12 mouse cellular contexts compared by ENCODE assay signal in the genomic region with DNA sequence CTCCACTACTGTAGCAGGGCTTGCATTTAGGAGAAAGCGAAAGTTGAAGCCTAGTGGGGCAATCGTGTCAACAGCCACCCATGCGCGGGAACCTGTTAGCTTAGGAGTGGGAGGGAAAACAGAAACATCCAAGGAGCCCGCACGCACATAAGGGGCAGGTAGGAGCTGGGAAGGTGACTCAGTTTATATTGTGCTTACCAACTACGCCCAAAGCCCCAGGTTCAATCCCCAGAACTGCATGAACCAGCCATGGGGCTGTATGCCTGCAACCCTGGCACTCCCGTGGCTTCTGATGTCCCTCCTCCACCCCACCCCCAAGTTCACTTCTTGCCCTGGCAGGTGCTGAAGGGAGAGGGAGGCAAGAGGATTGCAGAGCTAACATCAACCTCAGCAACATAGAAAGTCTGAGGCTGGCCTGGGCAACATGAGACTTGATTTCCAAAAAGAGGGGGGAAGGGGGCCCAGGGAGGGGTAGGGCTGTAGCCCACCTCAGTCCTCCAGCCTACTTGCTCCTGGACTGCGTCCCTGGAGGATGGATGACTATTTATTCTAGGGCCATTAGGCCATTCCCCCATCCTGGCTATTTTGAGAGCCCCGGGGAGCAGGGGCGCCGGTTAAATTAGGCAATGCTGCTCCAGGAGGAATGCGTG. TPM values are rescaled to one million over a fixed set of nuclear protein-coding genes. Genes with fewer than 3 reads are reported as not detected.
A peak's percentile ranks its signal among the peaks of the same experiment; 100 is the strongest.
DNase-seq lines count a peak whose midpoint lies in the region; ATAC-seq and TF ChIP-seq lines count a peak whose summit lies in the region.
"Had no signal": no experiment of that assay in that cellular context is flagged by ENCODE, and none has a peak within 500 bp of the region (broad histone marks: within the 10 kb centered on the region; RNA-seq: fewer than 3 reads in every experiment).

No protein-coding gene starts in this region.

- peaks cover 10% of the 10 kb centered on the region; the same call in 1 of the 2 replicates for H3K27me3 ChIP-seq in hindbrain, embryonic 10.5 days (ENCODE audit: insufficient read depth, poor library complexity, severe bottlenecking)
- 0 out of 2 replicates have a peak, but pooled peaks cover 22% of the 10 kb centered on the region for H3K27me3 ChIP-seq in hindbrain, embryonic 13.5 days
- H3K27me3 ChIP-seq in embryonic facial prominence, embryonic 12.5 days, result peaks cover 6% of the 10 kb centered on the region; the same call in 1 of the 2 replicates
- no peaks in the 10 kb centered on the region for H3K27me3 ChIP-seq in limb, embryonic 15.5 days
- no peaks in the 10 kb centered on the region; the same call in 1 of the 2 replicates for H3K27me3 ChIP-seq in thymus, adult 2 months (ENCODE audit: control insufficient read depth, insufficient read depth, low read length)
- H3K27me3 ChIP-seq: midbrain, embryonic 15.5 days had no signal

- H3K9me3 ChIP-seq in hindbrain, embryonic 10.5 days, result no peaks in the 10 kb centered on the region
- H3K9me3 ChIP-seq in hindbrain, embryonic 13.5 days, result no peaks in the 10 kb centered on the region
- H3K9me3 ChIP-seq in ES-E14 (ENCODE audit: control insufficient read depth, insufficient read depth, low read depth, low read length), result no peaks in the 10 kb centered on the region
- no peaks in the 10 kb centered on the region for H3K9me3 ChIP-seq in embryonic facial prominence, embryonic 12.5 days
- no peaks in the 10 kb centered on the region for H3K9me3 ChIP-seq in limb, embryonic 15.5 days
- H3K9me3 ChIP-seq: G1E; midbrain, embryonic 15.5 days had no signal

- no peak for TF ChIP-seq POLR2A in thymus, adult 2 months (IDR thresholded peaks at IDR 0.05; ENCODE audit: control insufficient read depth, extremely low read depth, insufficient read depth, low read length, poor library complexity)

- no peak for TF ChIP-seq CTCF in thymus, adult 2 months (IDR thresholded peaks at IDR 0.05; ENCODE audit: borderline replicate concordance, control insufficient read depth, extremely low read depth, insufficient read depth, low read length, poor library complexity)

- H3K36me3 ChIP-seq in hindbrain, embryonic 10.5 days, result no peaks in the 10 kb centered on the region
- H3K36me3 ChIP-seq in hindbrain, embryonic 13.5 days, result no peaks in the 10 kb centered on the region
- H3K36me3 ChIP-seq in ES-E14 (ENCODE audit: control insufficient read depth, insufficient read depth, low read length, poor library complexity, severe bottlenecking), result peaks cover 3% of the 10 kb centered on the region; the same call in 1 of the 2 replicates
- H3K36me3 ChIP-seq in embryonic facial prominence, embryonic 12.5 days, result no peaks in the 10 kb centered on the region
- no peaks in the 10 kb centered on the region for H3K36me3 ChIP-seq in limb, embryonic 15.5 days
- no peaks in the 10 kb centered on the region for H3K36me3 ChIP-seq in thymus, adult 2 months (ENCODE audit: control insufficient read depth, insufficient read depth, low read length)
- H3K36me3 ChIP-seq: G1E; midbrain, embryonic 15.5 days had no signal

- 63% methylated on average over 13 of the region's 13 CpGs for WGBS in hindbrain, embryonic 10.5 days
- WGBS in hindbrain, embryonic 13.5 days, result 64% methylated on average over 13 of the region's 13 CpGs
- WGBS in embryonic facial prominence, embryonic 12.5 days, result 41% methylated on average over 13 of the region's 13 CpGs
- WGBS in limb, embryonic 15.5 days, result 43% methylated on average over 13 of the region's 13 CpGs
- WGBS in thymus, adult 2 months, result 90% methylated on average over 13 of the region's 13 CpGs

- ATAC-seq in hindbrain, embryonic 13.5 days (ENCODE audit: low FRiP score), result no peak
- ATAC-seq in embryonic facial prominence, embryonic 12.5 days (ENCODE audit: insufficient number of reproducible peaks, insufficient read depth, low FRiP score, low TSS enrichment), result no peak
- ATAC-seq in limb, embryonic 15.5 days (ENCODE audit: insufficient number of reproducible peaks, low FRiP score, low TSS enrichment, low read depth), result no peak
- ATAC-seq: midbrain, embryonic 15.5 days had no signal

- H3K4me2 ChIP-seq in hindbrain, embryonic 13.5 days, result no peak overlapping the region
- no peak overlapping the region for H3K4me2 ChIP-seq in embryonic facial prominence, embryonic 12.5 days (replicated peaks)
- no peak overlapping the region for H3K4me2 ChIP-seq in limb, embryonic 15.5 days
- H3K4me2 ChIP-seq: midbrain, embryonic 15.5 days had no signal

- no peak overlapping the region for H3K9ac ChIP-seq in hindbrain, embryonic 13.5 days
- H3K9ac ChIP-seq in ES-E14 (ENCODE audit: insufficient read depth, low read depth, low read length, poor library complexity, severe bottlenecking), result 0 out of 2 replicates have a peak overlapping the region, but pooled peaks have one; percentile 7
- no peak overlapping the region for H3K9ac ChIP-seq in embryonic facial prominence, embryonic 12.5 days
- no peak overlapping the region for H3K9ac ChIP-seq in limb, embryonic 15.5 days
- H3K9ac ChIP-seq: midbrain, embryonic 15.5 days had no signal

- peaks cover 94% of the 10 kb centered on the region for H3K4me1 ChIP-seq in hindbrain, embryonic 10.5 days (replicated peaks)
- peaks cover 79% of the 10 kb centered on the region for H3K4me1 ChIP-seq in hindbrain, embryonic 13.5 days (replicated peaks)
- peaks cover 31 to 68% of the 10 kb centered on the region in 2 experiments for H3K4me1 ChIP-seq in ES-E14 (ENCODE audit: control insufficient read depth in 2 of 2, insufficient read depth in 2 of 2, low read length in 2 of 2, poor library complexity in 1 of 2)
- H3K4me1 ChIP-seq in embryonic facial prominence, embryonic 12.5 days, result peaks cover 83% of the 10 kb centered on the region
- peaks cover 94% of the 10 kb centered on the region for H3K4me1 ChIP-seq in limb, embryonic 15.5 days
- H3K4me1 ChIP-seq in thymus, adult 2 months (replicated peaks; ENCODE audit: control insufficient read depth, insufficient read depth, low read length), result no peaks in the 10 kb centered on the region

- in situ Hi-C loops in ES-E14 (cut with MboI; ENCODE audit: low sequenced_read_pairs in 2 of 2, unreplicated experiment in 2 of 2), result no loop called here

- H3K4me3 ChIP-seq in hindbrain, embryonic 10.5 days, result no peak overlapping the region
- no peak overlapping the region for H3K4me3 ChIP-seq in hindbrain, embryonic 13.5 days
- H3K4me3 ChIP-seq in ES-E14 (ENCODE audit: insufficient read depth in 1 of 2, low read depth in 1 of 2, low read length in 2 of 2, poor library complexity in 1 of 2, severe bottlenecking in 1 of 2), result no peak overlapping the region; a peak in 1 of 4 replicates
- H3K4me3 ChIP-seq in embryonic facial prominence, embryonic 12.5 days, result no peak overlapping the region
- no peak overlapping the region for H3K4me3 ChIP-seq in limb, embryonic 15.5 days
- no peak overlapping the region for H3K4me3 ChIP-seq in thymus, adult 2 months (ENCODE audit: control insufficient read depth, insufficient read depth, low read length)
- H3K4me3 ChIP-seq: midbrain, embryonic 15.5 days had no signal

- DNase-seq in hindbrain, embryonic 10.5 days (ENCODE audit: low spot score), result no peak
- no peak for DNase-seq in ES-E14 (ENCODE audit: low read depth, low spot score)
- no peak for DNase-seq in thymus, postnatal 14 days
- DNase-seq in thymus, adult 2 months, result no peak
- DNase-seq: gastrocnemius, postnatal 10 days had no signal

- peak overlapping the region; percentile 81 for H3K27ac ChIP-seq in hindbrain, embryonic 10.5 days
- no peak overlapping the region for H3K27ac ChIP-seq in hindbrain, embryonic 13.5 days
- peak overlapping the region; percentile 84; the same call in 1 of the 2 replicates for H3K27ac ChIP-seq in ES-E14 (ENCODE audit: insufficient read depth, low read depth, low read length, poor library complexity, severe bottlenecking)
- peak overlapping the region; percentile 77; the same call in 1 of the 2 replicates for H3K27ac ChIP-seq in embryonic facial prominence, embryonic 12.5 days
- peak overlapping the region; percentile 61 for H3K27ac ChIP-seq in limb, embryonic 15.5 days
- no peak overlapping the region for H3K27ac ChIP-seq in thymus, adult 2 months (ENCODE audit: control insufficient read depth, insufficient read depth, low read length)
- H3K27ac ChIP-seq: midbrain, embryonic 15.5 days had no signal

TF ChIP-seq in ES-E14, 5 proteins besides CTCF, POLR2A, EP300 and RAD21:
- no peak for TF ChIP-seq HCFC1 (IDR thresholded peaks at IDR 0.05; ENCODE audit: borderline replicate concordance, insufficient read depth, low read length)
- no peak for TF ChIP-seq ZNF384 (IDR thresholded peaks at IDR 0.05; ENCODE audit: low read depth, low read length)
- TF ChIP-seq ZC3H11A (IDR thresholded peaks at IDR 0.05; ENCODE audit: borderline replicate concordance, low read depth, low read length), result no peak
- no peak for TF ChIP-seq CHD2 (IDR thresholded peaks at IDR 0.05; ENCODE audit: low read depth, low read length)
- no peak for TF ChIP-seq MAFK (IDR thresholded peaks at IDR 0.05; ENCODE audit: insufficient read depth, low read depth, low read length)

RNA-seq across cellular contexts. Expression of a gene that starts 12.9 kb away (rescaled TPM):
- polyA plus RNA-seq in hindbrain, embryonic 10.5 days (2016; fragmentation: Nextera tagmentation; extraction: Ambion mirVana), result 15.2 and 18.2 TPM in 2 replicates
- 6.1 and 6.8 TPM in 2 replicates for polyA plus RNA-seq in hindbrain, embryonic 13.5 days (2015; fragmentation: Nextera tagmentation; extraction: Ambion mirVana)
- 226 and 278 TPM in 2 replicates for total RNA-seq in ES-E14 (2012; rRNA removed)
- 19.0 and 19.7 TPM in 2 replicates for polyA plus RNA-seq in embryonic facial prominence, embryonic 12.5 days (2016; fragmentation: Nextera tagmentation; extraction: Ambion mirVana)
- 40.6 and 44.5 TPM in 2 replicates for polyA plus RNA-seq in limb, embryonic 15.5 days (2015; fragmentation: Nextera tagmentation; extraction: Ambion mirVana)
- polyA plus RNA-seq in thymus, adult 2 months (2012; rRNA removed), result 21.6 and 25.6 TPM in 2 replicates
- polyA plus RNA-seq: G1E had no signal

RNA-seq across cellular contexts. Expression of a gene that starts 28.4 kb away (rescaled TPM):
- polyA plus RNA-seq in hindbrain, embryonic 10.5 days (2016; fragmentation: Nextera tagmentation; extraction: Ambion mirVana), result not detected in 2 replicates
- polyA plus RNA-seq in hindbrain, embryonic 13.5 days (2015; fragmentation: Nextera tagmentation; extraction: Ambion mirVana), result not detected in 2 replicates
- total RNA-seq in ES-E14 (2012; rRNA removed), result not detected in 2 replicates
- polyA plus RNA-seq in embryonic facial prominence, embryonic 12.5 days (2016; fragmentation: Nextera tagmentation; extraction: Ambion mirVana), result not detected in 2 replicates
- polyA plus RNA-seq in limb, embryonic 15.5 days (2015; fragmentation: Nextera tagmentation; extraction: Ambion mirVana), result 0.23 and 0.40 TPM in 2 replicates
- 0.22 TPM in 1 of 2 replicates, not detected in the other for polyA plus RNA-seq in thymus, adult 2 months (2012; rRNA removed)
- total RNA-seq: gastrocnemius, postnatal 10 days; left cerebral cortex, postnatal 36 days had no signal
- polyA plus RNA-seq: G1E; large intestine, adult 2 months; midbrain, embryonic 15.5 days had no signal

RNA-seq across cellular contexts. Expression of a gene that starts 51.2 kb away (rescaled TPM):
- not detected in 2 replicates for polyA plus RNA-seq in hindbrain, embryonic 10.5 days (2016; fragmentation: Nextera tagmentation; extraction: Ambion mirVana)
- not detected in 2 replicates for polyA plus RNA-seq in hindbrain, embryonic 13.5 days (2015; fragmentation: Nextera tagmentation; extraction: Ambion mirVana)
- total RNA-seq in ES-E14 (2012; rRNA removed), result not detected in 2 replicates
- not detected in 2 replicates for polyA plus RNA-seq in embryonic facial prominence, embryonic 12.5 days (2016; fragmentation: Nextera tagmentation; extraction: Ambion mirVana)
- polyA plus RNA-seq in limb, embryonic 15.5 days (2015; fragmentation: Nextera tagmentation; extraction: Ambion mirVana), result 0.70 TPM in 1 of 2 replicates, not detected in the other
- 1.1 and 1.4 TPM in 2 replicates for polyA plus RNA-seq in thymus, adult 2 months (2012; rRNA removed)
- total RNA-seq: G1E; gastrocnemius, postnatal 10 days; left cerebral cortex, postnatal 36 days had no signal
- polyA plus RNA-seq: G1E; midbrain, embryonic 15.5 days had no signal

Comparison
In these comparisons a context has a peak if more than half of its experiments do, and no peak if none do; other contexts are left out.
1. H3K27ac ChIP-seq: peak in hindbrain, embryonic 10.5 days (single experiment), ES-E14 (single experiment), embryonic facial prominence, embryonic 12.5 days (single experiment) and limb, embryonic 15.5 days (single experiment); none in hindbrain, embryonic 13.5 days (single experiment) and thymus, adult 2 months (single experiment).